Mouse (Mus musculus): ENCODE measurements around the gene Pid1. TPM values are rescaled to one million over a fixed set of nuclear protein-coding genes. Genes with fewer than 3 reads are reported as not detected.

Pid1 gene
- total and polyA plus RNA-seq, 3 experiments: not detected

- in situ Hi-C loops (cut with MboI; ENCODE audit: low pct_ligation_motif_present, low pct_unique_long_range_greater_than_20kb, low sequenced_read_pairs) (no loop called here), dilution Hi-C loops (cut with MboI; ENCODE audit: extremely low pct_ligation_motif_present, extremely low pct_unique_long_range_greater_than_20kb, low sequenced_read_pairs) (no loop called here)
- DNase-seq (ENCODE audit: extremely low read depth): peak; percentile 64
- no peaks in the 10 kb centered on the region for H3K9me3 ChIP-seq (replicated peaks; ENCODE audit: low read length)
- no peaks in the 10 kb centered on the region for H3K4me1 ChIP-seq (ENCODE audit: control insufficient read depth in 1 of 2, insufficient read depth in 2 of 2)
- no peaks in the 10 kb centered on the region for H3K27me3 ChIP-seq (replicated peaks)
- H3K4me3 ChIP-seq (replicated peaks in 1 of 3; ENCODE audit: low read depth in 2 of 3, low read length in 2 of 3, poor library complexity in 1 of 3): no peak overlapping the region
- no peaks in the 10 kb centered on the region for H3K36me3 ChIP-seq (replicated peaks in 1 of 2; ENCODE audit: control insufficient read depth in 1 of 2, insufficient read depth in 1 of 2, low read length in 1 of 2)
- H3K79me2 ChIP-seq (replicated peaks; ENCODE audit: control insufficient read depth, extremely low read depth, insufficient read depth, poor library complexity, severe bottlenecking): no peaks in the 10 kb centered on the region
- TF ChIP-seq CTCF (conservative IDR thresholded peaks at IDR 0.05 in 1 of 2, IDR thresholded peaks at IDR 0.05 in 1 of 2; ENCODE audit: low read depth in 2 of 2, low read length in 2 of 2): peak; percentile 33 to 37
- TF ChIP-seq RAD21 (IDR thresholded peaks at IDR 0.05; ENCODE audit: low read depth, low read length): peak; percentile 16
- no peak for TF ChIP-seq UBTF (IDR thresholded peaks at IDR 0.05; ENCODE audit: low read depth, low read length)
- no peak overlapping the region for H3K4me2 ChIP-seq (ENCODE audit: insufficient read depth, low read depth, poor library complexity, severe bottlenecking)
- no peak overlapping the region for H3K27ac ChIP-seq (ENCODE audit: insufficient read depth, low read depth)
- no peak overlapping the region for H3K9ac ChIP-seq (ENCODE audit: insufficient read depth, low read depth)
Measured at GRCm38 (mm10) chr1:84153943-84154342, 210.0 kb downstream of the Pid1 start.

GRCm38 (mm10) chr1:84141561-84141960 lies 222.4 kb downstream of the Pid1 start:
- TF ChIP-seq ETS1 (conservative IDR thresholded peaks at IDR 0.05; ENCODE audit: low read depth, low read length) (no peak), MAFK (IDR thresholded peaks at IDR 0.05; ENCODE audit: insufficient replicate concordance, low read length) (no peak), RCOR1 (conservative IDR thresholded peaks at IDR 0.05; ENCODE audit: low read depth, low read length) (no peak), MAX (IDR thresholded peaks at IDR 0.05; ENCODE audit: low read length) (no peak), ZMIZ1 (IDR thresholded peaks at IDR 0.05; ENCODE audit: low read depth, low read length) (no peak), KAT2A (IDR thresholded peaks at IDR 0.05; ENCODE audit: insufficient replicate concordance, low read length) (no peak), USF2 (conservative IDR thresholded peaks at IDR 0.05; ENCODE audit: low read depth, low read length) (no peak), POLR2AphosphoS2 (IDR thresholded peaks at IDR 0.05; ENCODE audit: low read depth, low read length) (no peak), ELF1 (IDR thresholded peaks at IDR 0.05; ENCODE audit: low read depth, low read length) (no peak), RAD21 (IDR thresholded peaks at IDR 0.05; ENCODE audit: low read depth, low read length) (no peak)
- H3K27ac ChIP-seq (ENCODE audit: insufficient read depth, low read depth): no peak overlapping the region
- no peak overlapping the region for H3K4me3 ChIP-seq (replicated peaks in 1 of 3; ENCODE audit: low read depth in 2 of 3, low read length in 2 of 3, poor library complexity in 1 of 3)
- dilution Hi-C loops (cut with MboI; ENCODE audit: extremely low pct_ligation_motif_present, extremely low pct_unique_long_range_greater_than_20kb, low sequenced_read_pairs): no loop called here
- in situ Hi-C loops (cut with MboI; ENCODE audit: low pct_ligation_motif_present, low pct_unique_long_range_greater_than_20kb, low sequenced_read_pairs): no loop called here
- H3K9ac ChIP-seq (ENCODE audit: insufficient read depth, low read depth): no peak overlapping the region
- H3K27me3 ChIP-seq (replicated peaks): no peaks in the 10 kb centered on the region
- H3K4me1 ChIP-seq (ENCODE audit: control insufficient read depth in 1 of 2, insufficient read depth in 2 of 2): no peaks in the 10 kb centered on the region
- H3K9me3 ChIP-seq (replicated peaks; ENCODE audit: low read length): no peaks in the 10 kb centered on the region
- DNase-seq (ENCODE audit: extremely low read depth): no peak
- no peak overlapping the region for H3K4me2 ChIP-seq (ENCODE audit: insufficient read depth, low read depth, poor library complexity, severe bottlenecking)
- no peaks in the 10 kb centered on the region for H3K36me3 ChIP-seq (replicated peaks in 1 of 2; ENCODE audit: control insufficient read depth in 1 of 2, insufficient read depth in 1 of 2, low read length in 1 of 2)
- H3K79me2 ChIP-seq (replicated peaks; ENCODE audit: control insufficient read depth, extremely low read depth, insufficient read depth, poor library complexity, severe bottlenecking): no peaks in the 10 kb centered on the region

DNA sequence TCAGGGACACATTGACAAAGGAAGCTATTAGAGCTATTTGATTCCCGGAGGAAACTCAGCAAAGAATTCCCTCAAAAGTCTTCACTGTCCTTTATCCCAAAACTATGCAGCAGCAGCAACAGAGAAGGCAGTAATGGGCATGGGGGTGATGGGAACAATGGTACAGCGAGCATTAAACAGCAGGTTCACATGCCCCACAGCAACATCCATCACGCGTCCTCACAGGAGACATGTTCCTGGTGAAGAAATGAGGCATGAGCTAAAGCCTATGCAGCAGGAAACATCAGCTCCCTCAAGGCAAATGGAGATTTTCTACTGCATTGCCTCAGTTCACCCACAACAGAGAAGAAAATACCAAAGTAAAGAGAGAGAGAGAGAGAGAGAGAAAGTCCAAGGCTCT lies 231.5 kb downstream of the Pid1 start:
- H3K9ac ChIP-seq (ENCODE audit: insufficient read depth, low read depth): no peak overlapping the region
- H3K27me3 ChIP-seq (replicated peaks): no peaks in the 10 kb centered on the region
- dilution Hi-C loops (cut with MboI; ENCODE audit: extremely low pct_ligation_motif_present, extremely low pct_unique_long_range_greater_than_20kb, low sequenced_read_pairs): no loop called here
- TF ChIP-seq ZMIZ1 (IDR thresholded peaks at IDR 0.05; ENCODE audit: low read depth, low read length) (no peak), CHD1 (IDR thresholded peaks at IDR 0.05; ENCODE audit: low read depth, low read length) (no peak), KAT2A (IDR thresholded peaks at IDR 0.05; ENCODE audit: insufficient replicate concordance, low read length) (no peak), RCOR1 (conservative IDR thresholded peaks at IDR 0.05; ENCODE audit: low read depth, low read length) (no peak), TBP (conservative IDR thresholded peaks at IDR 0.05; ENCODE audit: low read depth, low read length) (no peak)
- H3K4me3 ChIP-seq (replicated peaks in 1 of 3; ENCODE audit: low read depth in 2 of 3, low read length in 2 of 3, poor library complexity in 1 of 3): no peak overlapping the region
- H3K36me3 ChIP-seq (replicated peaks in 1 of 2; ENCODE audit: control insufficient read depth in 1 of 2, insufficient read depth in 1 of 2, low read length in 1 of 2): no peaks in the 10 kb centered on the region
- no peaks in the 10 kb centered on the region for H3K9me3 ChIP-seq (replicated peaks; ENCODE audit: low read length)
- in situ Hi-C loops (cut with MboI; ENCODE audit: low pct_ligation_motif_present, low pct_unique_long_range_greater_than_20kb, low sequenced_read_pairs): no loop called here
- H3K4me2 ChIP-seq (ENCODE audit: insufficient read depth, low read depth, poor library complexity, severe bottlenecking): no peak overlapping the region
- H3K4me1 ChIP-seq (ENCODE audit: control insufficient read depth in 1 of 2, insufficient read depth in 2 of 2): no peaks in the 10 kb centered on the region
- H3K27ac ChIP-seq (ENCODE audit: insufficient read depth, low read depth): no peak overlapping the region
- no peaks in the 10 kb centered on the region for H3K79me2 ChIP-seq (replicated peaks; ENCODE audit: control insufficient read depth, extremely low read depth, insufficient read depth, poor library complexity, severe bottlenecking)
- DNase-seq (ENCODE audit: extremely low read depth): no peak

Measured in CH12.LX (cell line).